25 mouse cellular contexts compared by ENCODE assay signal in genomic region chr10:78092725-78093029, GRCm38 (mm10). TPM values are rescaled to one million over a fixed set of nuclear protein-coding genes. Genes with fewer than 3 reads are reported as not detected.
DNase-seq lines count a peak whose midpoint lies in the region; ATAC-seq lines count a peak whose summit lies in the region.
"Had no signal": no experiment of that assay in that cellular context is flagged by ENCODE, and none has a peak within 500 bp of the region (broad histone marks: within the 10 kb centered on the region; RNA-seq: fewer than 3 reads in every experiment).

No protein-coding gene starts in this region.

- no peaks in the 10 kb centered on the region for H3K27me3 ChIP-seq in midbrain, embryonic 11.5 days (ENCODE audit: control insufficient read depth, insufficient read depth, low read length)
- H3K27me3 ChIP-seq: embryonic facial prominence, embryonic 12.5 days; stomach, embryonic 15.5 days had no signal

- no peak overlapping the region for H3K4me2 ChIP-seq in midbrain, embryonic 11.5 days
- H3K4me2 ChIP-seq: embryonic facial prominence, embryonic 12.5 days; heart, embryonic 13.5 days; stomach, embryonic 15.5 days had no signal

- no peaks in the 10 kb centered on the region; the same call in 1 of the 2 replicates for H3K9me3 ChIP-seq in midbrain, embryonic 11.5 days (ENCODE audit: control insufficient read depth, low read length)
- H3K9me3 ChIP-seq: embryonic facial prominence, embryonic 12.5 days; heart, embryonic 13.5 days; stomach, embryonic 15.5 days had no signal

- no peak overlapping the region for H3K27ac ChIP-seq in midbrain, embryonic 11.5 days (ENCODE audit: low read depth, low read length)
- H3K27ac ChIP-seq: embryonic facial prominence, embryonic 12.5 days; heart, embryonic 13.5 days; stomach, embryonic 15.5 days had no signal

- H3K36me3 ChIP-seq in midbrain, embryonic 11.5 days (ENCODE audit: control insufficient read depth, insufficient read depth, low read length): no peaks in the 10 kb centered on the region
- H3K36me3 ChIP-seq: embryonic facial prominence, embryonic 12.5 days; heart, embryonic 13.5 days; stomach, embryonic 15.5 days had no signal

- peak; percentile 39 for DNase-seq in adrenal gland, postnatal 14 days
- no peak for DNase-seq in adrenal gland, postnatal 10 days
- peak; percentile 49 for DNase-seq in CD4-positive, CD25-positive, alpha-beta regulatory T cell, adult 2 months (ENCODE audit: low read depth, low spot score)
- peak; percentile 27 to 78 for DNase-seq in spleen, postnatal 10 days (ENCODE audit: low spot score in 2 of 2)
- no peak for DNase-seq in midbrain, embryonic 11.5 days (ENCODE audit: low spot score, missing footprints)
- DNase-seq in testis, postnatal 10 days (ENCODE audit: low spot score): no peak
- no peak for DNase-seq in urinary bladder, postnatal 4 days (ENCODE audit: low spot score in 2 of 2)
- DNase-seq: cerebellum, adult 11 months; forebrain, postnatal 0 days; layer of hippocampus, postnatal 36 days; lung, adult 2 months; midbrain, embryonic 14.5 days; right cerebral cortex, adult 18-20 months; thymus, postnatal 25 days had no signal

- H3K4me1 ChIP-seq in midbrain, embryonic 11.5 days (ENCODE audit: control insufficient read depth, insufficient read depth, low read length): no peaks in the 10 kb centered on the region
- H3K4me1 ChIP-seq: heart, embryonic 13.5 days had no signal

- H3K9ac ChIP-seq in midbrain, embryonic 11.5 days (ENCODE audit: low read length): no peak overlapping the region
- H3K9ac ChIP-seq: embryonic facial prominence, embryonic 12.5 days; forebrain, postnatal 0 days; heart, embryonic 13.5 days; stomach, embryonic 15.5 days had no signal

- H3K4me3 ChIP-seq in midbrain, embryonic 11.5 days (ENCODE audit: low read depth, low read length): no peak overlapping the region
- H3K4me3 ChIP-seq: embryonic facial prominence, embryonic 12.5 days; heart, embryonic 13.5 days; stomach, embryonic 15.5 days had no signal

- ATAC-seq in inflammation-experienced regulatory T-cells, adult 6 months: peak; percentile 65
- no peak for ATAC-seq in midbrain, embryonic 11.5 days (ENCODE audit: low FRiP score)
- ATAC-seq: forebrain, postnatal 0 days had no signal

- 89% methylated on average over 13 of the region's 13 CpGs for WGBS in midbrain, embryonic 11.5 days

RNA-seq across cellular contexts. Expression of gene Icosl, which starts 23.6 kb away (rescaled TPM):
- 9.8 and 19.8 TPM in 2 replicates for total RNA-seq in adrenal gland, postnatal 14 days (2021)
- 10 to 100 TPM in 1 of 2 experiments, 1 to 10 TPM in 1; 8.6 to 12.6 TPM for total RNA-seq in adrenal gland, postnatal 10 days (2021)
- polyA plus RNA-seq in inflammation-experienced regulatory T-cells, adult 6 months (2017; shearing (Covaris generic)): 1 to 10 TPM; 5.8 to 7.8 (median 6.8) TPM
- polyA plus RNA-seq in midbrain, embryonic 11.5 days (2014; fragmentation: Nextera tagmentation; extraction: Ambion mirVana): 1.2 and 2.5 TPM in 2 replicates

RNA-seq across cellular contexts. Expression of gene Aire, which starts 49.3 kb away (rescaled TPM):
- not detected in 2 replicates for total RNA-seq in adrenal gland, postnatal 14 days (2021)
- under 1 TPM in 1 of 2 experiments, not detected in 1; 0.12 TPM for total RNA-seq in adrenal gland, postnatal 10 days (2021)
- under 1 TPM in 2 of 3 experiments, not detected in 1; 0.23 to 0.34 TPM for polyA plus RNA-seq in inflammation-experienced regulatory T-cells, adult 6 months (2017; shearing (Covaris generic))
- 0.10 TPM in 1 of 2 replicates, not detected in the other for polyA plus RNA-seq in midbrain, embryonic 11.5 days (2014; fragmentation: Nextera tagmentation; extraction: Ambion mirVana)
- total RNA-seq: adrenal gland, adult 18-20 months; common myeloid progenitor, adult 5-6 weeks; forebrain, postnatal 0 days; gastrocnemius, adult 18-20 months; liver, adult 2 months; megakaryocyte progenitor cell, adult 5-6 weeks had no signal
- polyA plus RNA-seq: heart, embryonic 13.5 days; liver, adult 2 months; midbrain, embryonic 14.5 days had no signal

RNA-seq across cellular contexts. Expression of gene Dnmt3l, which starts 50.9 kb away (rescaled TPM):
- total RNA-seq in adrenal gland, postnatal 14 days (2021): 7.2 and 8.4 TPM in 2 replicates
- total RNA-seq in adrenal gland, postnatal 10 days (2021): 1 to 10 TPM; 2.4 to 6.4 TPM
- polyA plus RNA-seq in inflammation-experienced regulatory T-cells, adult 6 months (2017; shearing (Covaris generic)): not detected
- polyA plus RNA-seq in midbrain, embryonic 11.5 days (2014; fragmentation: Nextera tagmentation; extraction: Ambion mirVana): not detected in 2 replicates
- total RNA-seq: forebrain, postnatal 0 days; gastrocnemius, adult 18-20 months; left cerebral cortex, postnatal 36 days; liver, adult 2 months had no signal
- polyA plus RNA-seq: brain, embryonic 14.5 days; forebrain, postnatal 0 days; liver, adult 2 months; midbrain, embryonic 14.5 days had no signal

Comparison
In these comparisons a context has a peak if more than half of its experiments do, and no peak if none do; other contexts are left out.
1. DNase-seq: peak in adrenal gland, postnatal 14 days (single experiment), CD4-positive, CD25-positive, alpha-beta regulatory T cell, adult 2 months (single experiment) and spleen, postnatal 10 days (2 of 2); none in adrenal gland, postnatal 10 days (single experiment), midbrain, embryonic 11.5 days (single experiment), testis, postnatal 10 days (single experiment) and urinary bladder, postnatal 4 days (0 of 2).